Mouse (Mus musculus) inflammation-experienced regulatory T-cells, adult 16 weeks (primary cell): Measurements from ENCODE around the gene Cma1. TPM values are rescaled to one million over a fixed set of nuclear protein-coding genes. Genes with fewer than 3 reads are reported as not detected.

Experiments used
- polyA plus RNA-seq: library from polyadenylated mRNA; unstranded; fragments of 100-300 nt; shearing (Covaris generic); gene quantifications from one replicate; pipeline ENCODE4 v1.2.1, GENCODE M21; 2017

Gene Cma1
- not detected for polyA plus RNA-seq

GRCm38 (mm10) chr14:55944575-55944974 lies at the start of gene Cma1:
Gene Cma1, minus strand, starts transcription at chr14:55944675.

GRCm38 (mm10) chr14:55950346-55951030 lies 6.0 kb upstream of the Cma1 start, which contains the start of gene Cma2:
Gene Cma2, plus strand, starts transcription at chr14:55950980.

GRCm38 (mm10) chr14:55899701-55900413 lies 44.6 kb downstream of the Cma1 start, which contains the start of gene Sdr39u1:
Gene Sdr39u1, minus strand, starts transcription at chr14:55900293.

Other genes with a start within 250 kb of the Cma1 start
- 0.48 TPM for gene Tgm1, start 230.7 kb downstream of the Cma1 start, polyA plus RNA-seq
- gene Rabggta, start 222.4 kb downstream of the Cma1 start, polyA plus RNA-seq = 76.4 TPM
- 55.5 TPM for gene Dhrs1, start 199.0 kb downstream of the Cma1 start, polyA plus RNA-seq
- gene Nop9, start 199.0 kb downstream of the Cma1 start, polyA plus RNA-seq = 18.5 TPM
- not detected for gene Cideb, start 186.2 kb downstream of the Cma1 start, polyA plus RNA-seq
- not detected for gene Ltb4r2, start 183.2 kb downstream of the Cma1 start, polyA plus RNA-seq
- 2.1 TPM for gene Ltb4r1, start 178.7 kb downstream of the Cma1 start, polyA plus RNA-seq
- gene Adcy4, start 160.6 kb downstream of the Cma1 start, polyA plus RNA-seq = 0.56 TPM
- 85.5 TPM for gene Ripk3, start 155.8 kb downstream of the Cma1 start, polyA plus RNA-seq
- gene Nfatc4, start 121.5 kb downstream of the Cma1 start, polyA plus RNA-seq = not detected
- 1.4 TPM for gene Nynrin, start 90.7 kb downstream of the Cma1 start, polyA plus RNA-seq
- 0.13 TPM for gene Cbln3, start 60.3 kb downstream of the Cma1 start, polyA plus RNA-seq
- 131 TPM for gene Khnyn, start 59.7 kb downstream of the Cma1 start, polyA plus RNA-seq
- 79.0 TPM for gene Sdr39u1, start 44.4 kb downstream of the Cma1 start, polyA plus RNA-seq
- gene Cma2, start 6.3 kb upstream of the Cma1 start, polyA plus RNA-seq = not detected
- not detected for gene Mcpt1, start 73.3 kb upstream of the Cma1 start, polyA plus RNA-seq
- not detected for gene Mcpt9, start 85.8 kb upstream of the Cma1 start, polyA plus RNA-seq
- not detected for gene Mcpt2, start 97.4 kb upstream of the Cma1 start, polyA plus RNA-seq
- not detected for gene Mcpt4, start 117.6 kb upstream of the Cma1 start, polyA plus RNA-seq
- gene Mcpt8, start 140.6 kb upstream of the Cma1 start, polyA plus RNA-seq = not detected
- not detected for gene Ctsg, start 157.9 kb upstream of the Cma1 start, polyA plus RNA-seq
- gene Gzme, start 175.9 kb upstream of the Cma1 start, polyA plus RNA-seq = not detected
- not detected for gene Gzmd, start 187.9 kb upstream of the Cma1 start, polyA plus RNA-seq
- not detected for gene Gzmg, start 214.9 kb upstream of the Cma1 start, polyA plus RNA-seq
- gene Gzmn, start 229.9 kb upstream of the Cma1 start, polyA plus RNA-seq = not detected